Mouse (Mus musculus): ENCODE data around the gene Lyrm9. TPM values are rescaled to one million over a fixed set of nuclear protein-coding genes. Genes with fewer than 3 reads are reported as not detected.
A peak's percentile ranks its signal among the peaks of the same experiment; 100 is the strongest.

The Lyrm9 gene
- 26.9 and 37.9 TPM in 2 replicates for polyA plus RNA-seq (2015; fragmentation: Nextera tagmentation; extraction: Ambion mirVana)

DNA sequence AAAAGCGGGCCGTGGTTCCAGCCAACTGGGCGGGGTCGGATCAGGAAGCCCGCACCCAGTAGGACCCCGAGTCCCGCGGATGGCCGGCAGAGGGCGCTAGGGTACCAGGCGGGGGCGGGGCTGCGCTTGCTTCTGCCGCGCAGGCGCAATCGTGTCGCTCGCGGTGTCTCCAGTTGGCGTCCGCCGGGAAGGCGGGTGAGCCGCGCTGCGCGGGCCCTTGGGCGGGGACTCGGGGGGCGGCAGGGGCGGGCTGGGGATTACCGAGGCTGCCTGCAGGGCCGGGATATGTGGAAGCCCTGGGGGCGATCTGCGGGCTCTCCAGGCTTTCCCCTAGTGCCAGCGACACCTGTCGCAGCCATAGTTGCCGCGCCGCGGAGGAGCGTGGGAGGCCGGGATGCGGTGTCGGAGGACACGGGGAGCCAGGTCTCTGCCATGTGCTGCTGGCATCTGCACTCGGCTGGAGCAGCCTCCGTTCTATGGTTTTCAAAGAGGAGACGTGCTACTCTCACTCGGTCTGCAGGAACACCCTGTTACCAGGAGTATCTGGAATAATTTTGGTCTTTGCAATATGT lies at the start of gene Lyrm9:
Gene Lyrm9, plus strand, starts transcription at position 143 of the 572 bp plus-strand sequence.
- H3K4me2 ChIP-seq, result peak within 1 kb of the TSS; percentile 74
- H3K36me3 ChIP-seq, result no peaks in the 10 kb centered on the region
- peak within 1 kb of the TSS; percentile 74 for H3K4me3 ChIP-seq
- ATAC-seq (replicated peaks; ENCODE audit: insufficient number of reproducible peaks, insufficient read depth, low FRiP score, low read depth), result peak; percentile 81
- H3K27ac ChIP-seq, result peak within 1 kb of the TSS; percentile 86
- peaks cover 48% of the 10 kb centered on the region for H3K4me1 ChIP-seq (replicated peaks)
- peak within 1 kb of the TSS; percentile 71 for H3K9ac ChIP-seq
- no peaks in the 10 kb centered on the region for H3K9me3 ChIP-seq (replicated peaks)
- no peaks in the 10 kb centered on the region for H3K27me3 ChIP-seq
- under 1% methylated on average over 47 of the region's 51 CpGs for WGBS

DNA sequence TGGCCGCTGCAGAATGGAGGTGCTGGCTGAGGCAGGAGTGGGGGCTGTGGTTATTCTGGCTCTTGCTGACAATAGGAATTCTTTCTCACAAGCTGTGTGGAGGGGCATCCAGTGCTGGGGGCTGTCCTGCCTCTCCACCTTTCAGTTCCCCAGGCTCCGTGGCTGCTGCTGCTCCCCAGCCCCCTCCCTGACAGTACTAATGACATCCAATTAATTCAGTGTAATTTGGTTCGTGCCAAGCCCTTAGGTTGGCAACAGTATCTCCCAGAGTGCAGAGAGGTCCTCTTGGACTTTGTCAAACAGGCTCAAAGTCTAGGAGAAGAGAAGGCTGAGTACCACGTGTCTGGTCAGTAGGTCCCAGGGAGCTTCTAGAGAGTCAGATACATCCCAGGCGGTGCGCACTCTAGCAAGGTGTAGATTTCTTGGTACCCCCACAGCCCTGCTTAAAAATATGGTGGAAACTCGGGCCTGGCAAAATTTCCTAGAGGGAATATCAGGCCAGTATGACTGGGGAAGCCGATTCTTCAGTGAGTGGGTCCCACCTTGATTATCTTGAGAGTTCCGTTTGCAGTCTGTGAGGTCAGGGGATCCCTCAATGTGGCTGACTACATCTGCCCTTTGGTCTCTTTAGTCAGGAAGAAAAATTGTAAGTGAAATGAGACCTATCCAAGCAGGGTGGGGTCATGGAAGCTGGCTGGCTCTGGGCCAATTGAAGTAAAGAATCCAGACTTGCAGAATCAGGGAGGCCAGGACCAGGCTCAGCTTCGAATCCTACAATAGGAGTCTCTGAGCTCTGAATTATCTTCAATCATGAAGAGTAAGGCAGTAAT lies 48.3 kb upstream of the Lyrm9 start:
- ATAC-seq (replicated peaks; ENCODE audit: insufficient number of reproducible peaks, insufficient read depth, low FRiP score, low read depth), result no peak
- Histone ChIP-seq H3K4me1 (replicated peaks) (0 out of 2 replicates have a peak, but pooled peaks cover 3% of the 10 kb centered on the region), H3K4me2 (no peak overlapping the region), H3K27ac (no peak overlapping the region), H3K36me3 (no peaks in the 10 kb centered on the region), H3K9ac (no peak overlapping the region), H3K9me3 (replicated peaks) (no peaks in the 10 kb centered on the region), H3K4me3 (no peak overlapping the region), H3K27me3 (no peaks in the 10 kb centered on the region)
- 62% methylated on average over 10 of the region's 10 CpGs for WGBS

DNA sequence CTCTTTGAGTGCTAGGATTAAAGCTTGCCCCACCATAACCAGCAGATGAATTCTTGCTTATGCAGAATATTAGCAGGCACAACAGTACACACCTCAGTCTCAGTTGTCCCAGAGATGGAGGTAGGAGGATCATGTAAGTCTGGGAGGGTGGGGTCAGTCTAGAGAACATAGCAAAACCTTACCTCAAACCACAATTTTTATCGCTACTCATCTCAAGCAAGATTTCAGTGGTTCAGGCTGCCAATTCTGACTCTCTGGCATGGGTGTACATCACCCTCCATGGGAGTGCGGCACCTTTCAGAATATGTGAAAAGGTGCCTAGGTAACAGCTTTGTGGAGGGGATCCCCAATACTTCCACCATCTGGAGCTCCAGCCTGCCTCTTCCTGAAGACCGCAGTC lies 46.4 kb upstream of the Lyrm9 start:
- WGBS, result 95% methylated on average over 3 of the region's 3 CpGs
- Histone ChIP-seq H3K4me2 (no peak overlapping the region), H3K4me3 (no peak overlapping the region), H3K4me1 (replicated peaks) (0 out of 2 replicates have a peak, but pooled peaks cover 7% of the 10 kb centered on the region), H3K27ac (no peak overlapping the region), H3K9ac (no peak overlapping the region), H3K27me3 (no peaks in the 10 kb centered on the region), H3K36me3 (no peaks in the 10 kb centered on the region), H3K9me3 (replicated peaks) (no peaks in the 10 kb centered on the region)
- ATAC-seq (replicated peaks; ENCODE audit: insufficient number of reproducible peaks, insufficient read depth, low FRiP score, low read depth), result no peak

DNA sequence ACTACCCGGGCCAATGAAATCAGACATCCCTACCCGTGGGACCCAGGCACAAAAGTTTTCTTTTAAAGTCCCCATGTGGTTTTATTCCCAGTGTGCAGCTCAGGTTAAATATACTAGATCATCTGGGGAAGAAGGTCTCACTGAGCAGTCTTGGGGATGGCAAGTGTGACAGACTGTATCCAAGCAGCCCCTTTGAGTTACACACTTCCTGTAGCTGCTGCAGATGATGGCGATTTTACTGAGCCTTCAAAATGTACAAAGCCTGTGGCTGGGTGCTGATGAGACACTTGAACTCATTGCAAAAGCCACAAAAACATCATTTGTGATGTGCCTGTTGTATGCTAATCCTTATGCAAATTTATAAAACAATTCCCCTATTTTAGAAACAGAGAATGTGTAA lies 45.8 kb upstream of the Lyrm9 start:
- no peaks in the 10 kb centered on the region for H3K9me3 ChIP-seq (replicated peaks)
- H3K4me2 ChIP-seq, result no peak overlapping the region
- H3K27ac ChIP-seq, result no peak overlapping the region
- 73% methylated on average over 3 of the region's 3 CpGs for WGBS
- no peak overlapping the region for H3K4me3 ChIP-seq
- H3K9ac ChIP-seq, result no peak overlapping the region
- H3K27me3 ChIP-seq, result no peaks in the 10 kb centered on the region
- no peak for ATAC-seq (replicated peaks; ENCODE audit: insufficient number of reproducible peaks, insufficient read depth, low FRiP score, low read depth)
- H3K36me3 ChIP-seq, result no peaks in the 10 kb centered on the region
- H3K4me1 ChIP-seq (replicated peaks), result peaks cover 7% of the 10 kb centered on the region; the same call in 1 of the 2 replicates

DNA sequence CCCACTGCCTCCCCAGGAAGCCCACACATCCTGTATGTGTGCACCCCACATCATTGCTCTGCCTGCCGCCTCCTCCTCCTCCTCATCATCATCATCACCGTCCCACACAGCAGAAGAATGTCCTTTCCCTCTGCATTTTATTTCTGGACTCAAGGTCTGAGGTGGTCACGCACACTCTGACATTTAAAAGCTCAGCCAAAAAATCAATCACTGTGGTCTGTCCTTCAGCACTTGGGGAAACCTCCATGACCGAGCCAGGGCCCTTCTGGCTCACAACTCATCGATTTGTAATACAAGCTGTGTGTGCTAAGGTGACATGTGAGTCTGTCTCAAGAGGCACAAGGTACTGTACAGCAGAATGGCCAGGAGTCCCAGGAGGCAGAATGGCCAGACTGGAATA lies 44.1 kb upstream of the Lyrm9 start:
- no peaks in the 10 kb centered on the region for H3K27me3 ChIP-seq
- no peak overlapping the region for H3K4me3 ChIP-seq
- H3K9me3 ChIP-seq (replicated peaks), result no peaks in the 10 kb centered on the region
- no peaks in the 10 kb centered on the region for H3K36me3 ChIP-seq
- H3K9ac ChIP-seq, result no peak overlapping the region
- H3K4me2 ChIP-seq, result no peak overlapping the region
- no peak for ATAC-seq (replicated peaks; ENCODE audit: insufficient number of reproducible peaks, insufficient read depth, low FRiP score, low read depth)
- H3K27ac ChIP-seq, result no peak overlapping the region
- 54% methylated on average over 5 of the region's 5 CpGs for WGBS
- H3K4me1 ChIP-seq (replicated peaks), result peaks cover 13% of the 10 kb centered on the region

DNA sequence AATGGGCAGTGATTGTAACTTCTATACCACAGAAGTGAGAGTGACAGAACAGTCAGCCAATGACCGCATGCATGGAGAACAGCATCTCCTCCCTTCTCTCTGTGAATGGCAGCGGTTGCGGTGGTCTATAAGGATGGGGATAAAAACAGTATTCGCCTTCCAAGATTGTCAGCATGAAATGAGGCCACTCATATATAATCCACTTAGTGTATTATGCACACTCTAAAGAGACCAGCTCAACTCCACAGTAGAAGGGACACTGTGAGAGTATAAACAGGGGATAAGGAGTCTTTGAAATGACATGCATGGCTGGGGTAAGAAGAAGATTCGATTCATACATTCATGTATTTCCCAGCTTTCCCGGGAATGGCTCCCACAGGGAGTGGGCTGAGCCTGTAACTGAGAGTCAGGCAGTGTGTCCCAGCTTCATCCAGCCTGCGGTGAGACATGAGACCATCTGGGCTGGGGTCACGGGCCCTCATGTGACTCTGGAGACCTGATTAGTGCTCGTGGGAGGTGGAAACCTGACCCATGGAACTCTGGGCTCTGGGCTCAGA lies 43.5 kb upstream of the Lyrm9 start:
- Histone ChIP-seq H3K4me1 (replicated peaks) (peaks cover 13% of the 10 kb centered on the region), H3K27ac (no peak overlapping the region), H3K4me2 (no peak overlapping the region), H3K27me3 (no peaks in the 10 kb centered on the region), H3K36me3 (no peaks in the 10 kb centered on the region), H3K9me3 (replicated peaks) (no peaks in the 10 kb centered on the region), H3K4me3 (no peak overlapping the region), H3K9ac (no peak overlapping the region)
- WGBS, result 72% methylated on average over 9 of the region's 9 CpGs
- no peak for ATAC-seq (replicated peaks; ENCODE audit: insufficient number of reproducible peaks, insufficient read depth, low FRiP score, low read depth)

DNA sequence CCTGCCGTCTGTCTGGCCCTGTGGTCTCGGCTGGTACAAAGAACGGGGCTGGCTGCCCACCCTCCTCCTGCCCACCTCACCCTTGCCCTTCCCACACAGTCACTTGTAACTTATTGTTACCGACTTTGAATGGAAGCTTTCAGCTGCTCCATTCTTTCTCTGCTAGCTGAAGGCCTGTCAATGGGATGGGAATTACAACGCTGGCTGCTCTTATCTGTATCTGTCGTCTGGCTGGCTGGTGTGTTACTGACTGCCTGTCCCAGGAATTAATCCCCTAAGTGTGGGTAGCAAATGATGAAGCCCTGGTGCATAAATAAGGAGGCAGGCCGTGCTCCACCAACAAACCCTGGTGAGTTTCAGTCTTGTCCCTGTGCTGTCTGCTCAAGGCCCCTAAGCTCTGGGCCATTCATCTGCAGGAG lies 40.4 kb upstream of the Lyrm9 start:
- peaks cover 14% of the 10 kb centered on the region for H3K4me1 ChIP-seq (replicated peaks)
- WGBS, result 13% methylated on average over 7 of the region's 7 CpGs
- no peak overlapping the region for H3K4me3 ChIP-seq
- H3K27me3 ChIP-seq, result no peaks in the 10 kb centered on the region
- 0 out of 2 replicates have a peak overlapping the region, but pooled peaks have one; percentile 27 for H3K27ac ChIP-seq
- H3K4me2 ChIP-seq, result no peak overlapping the region
- H3K9me3 ChIP-seq (replicated peaks), result no peaks in the 10 kb centered on the region
- H3K9ac ChIP-seq, result no peak overlapping the region
- H3K36me3 ChIP-seq, result no peaks in the 10 kb centered on the region
- no peak for ATAC-seq (replicated peaks; ENCODE audit: insufficient number of reproducible peaks, insufficient read depth, low FRiP score, low read depth)

DNA sequence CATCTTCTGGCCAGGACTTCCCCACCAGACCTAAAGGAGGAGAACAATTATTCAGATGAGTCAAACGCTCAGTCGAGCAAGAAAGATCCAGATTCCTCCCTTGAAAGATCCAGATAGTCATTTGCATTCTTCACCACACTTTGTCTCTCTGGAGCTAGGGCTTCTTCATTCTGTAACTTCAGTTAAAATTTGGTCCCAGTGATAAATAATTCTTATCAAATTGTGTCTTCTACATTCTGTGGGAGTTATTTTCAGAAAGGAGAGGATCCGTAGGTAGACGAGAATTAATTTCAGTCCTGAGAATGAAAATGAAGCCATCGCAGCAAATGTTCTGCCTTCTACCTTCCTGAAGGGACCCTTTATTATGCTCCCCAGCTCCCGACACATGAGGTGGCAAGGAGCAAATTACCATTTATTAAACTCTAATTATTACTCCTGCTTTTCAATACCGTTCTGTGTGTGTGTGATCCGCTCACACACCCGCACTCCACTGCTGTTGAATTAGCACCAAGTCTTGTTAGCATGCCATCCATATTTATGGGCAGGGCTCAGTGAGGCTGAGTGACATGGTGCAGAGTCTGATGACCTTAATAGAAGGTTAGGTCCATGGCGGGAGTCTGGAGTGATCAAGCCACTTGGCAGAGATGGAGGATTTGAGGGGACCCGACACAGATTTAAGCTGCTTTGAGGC lies 36.9 kb upstream of the Lyrm9 start:
- H3K4me2 ChIP-seq, result no peak overlapping the region
- H3K36me3 ChIP-seq, result no peaks in the 10 kb centered on the region
- H3K27ac ChIP-seq, result no peak overlapping the region
- no peaks in the 10 kb centered on the region for H3K27me3 ChIP-seq
- ATAC-seq (replicated peaks; ENCODE audit: insufficient number of reproducible peaks, insufficient read depth, low FRiP score, low read depth), result no peak
- no peak overlapping the region for H3K4me3 ChIP-seq
- 86% methylated on average over 11 of the region's 11 CpGs for WGBS
- H3K9me3 ChIP-seq (replicated peaks), result no peaks in the 10 kb centered on the region
- peaks cover 22% of the 10 kb centered on the region for H3K4me1 ChIP-seq (replicated peaks)
- H3K9ac ChIP-seq, result no peak overlapping the region

DNA sequence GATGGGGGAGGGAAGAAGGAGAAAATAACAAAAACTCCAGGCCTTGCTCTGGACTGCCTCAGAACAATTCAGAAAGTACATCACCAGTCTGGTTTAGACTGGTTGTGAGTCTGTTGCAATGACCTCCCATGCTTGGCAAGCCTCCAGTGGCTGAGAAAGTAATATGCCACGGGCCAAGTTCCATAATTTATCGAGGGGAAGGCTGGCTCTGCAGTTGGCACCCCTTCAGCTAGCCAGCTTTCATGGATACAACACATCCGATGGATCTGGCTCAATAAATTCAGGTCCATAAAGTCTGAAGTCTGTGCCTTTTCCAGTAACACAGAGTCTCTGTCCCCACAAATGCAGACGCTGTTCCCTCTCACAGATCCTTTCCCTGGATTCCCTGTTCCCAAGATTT lies 34.8 kb upstream of the Lyrm9 start:
- Histone ChIP-seq H3K36me3 (no peaks in the 10 kb centered on the region), H3K27me3 (no peaks in the 10 kb centered on the region), H3K9me3 (replicated peaks) (no peaks in the 10 kb centered on the region), H3K4me2 (no peak overlapping the region), H3K4me1 (replicated peaks) (peaks cover 16% of the 10 kb centered on the region), H3K9ac (no peak overlapping the region), H3K27ac (peak overlapping the region; percentile 61), H3K4me3 (no peak overlapping the region)
- ATAC-seq (replicated peaks; ENCODE audit: insufficient number of reproducible peaks, insufficient read depth, low FRiP score, low read depth), result peak; percentile 53; the same call in 1 of the 2 replicates
- WGBS, result 26% methylated on average over 4 of the region's 4 CpGs

DNA sequence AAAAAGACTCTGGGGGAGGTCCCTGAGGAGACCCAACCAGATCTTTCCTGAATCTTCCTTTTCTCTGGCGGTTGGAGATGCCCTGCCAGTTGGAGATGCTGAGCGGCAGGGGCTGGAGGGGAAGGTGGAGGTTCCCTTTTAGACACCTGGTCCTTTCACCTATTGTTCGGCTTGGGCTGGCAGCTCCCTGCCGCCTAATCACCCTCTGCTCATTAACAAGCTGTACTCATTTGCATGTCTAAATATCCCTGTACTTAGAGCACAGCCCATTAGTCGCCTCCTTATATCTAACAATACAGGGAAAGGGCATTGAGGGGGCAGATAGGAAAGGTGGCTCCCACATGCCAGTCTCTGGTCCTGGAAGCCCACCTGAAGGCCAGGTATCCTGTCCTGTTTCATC lies 34.3 kb upstream of the Lyrm9 start:
- no peaks in the 10 kb centered on the region for H3K9me3 ChIP-seq (replicated peaks)
- peaks cover 16% of the 10 kb centered on the region for H3K4me1 ChIP-seq (replicated peaks)
- ATAC-seq (replicated peaks; ENCODE audit: insufficient number of reproducible peaks, insufficient read depth, low FRiP score, low read depth), result no peak
- H3K27ac ChIP-seq, result 0 out of 2 replicates have a peak overlapping the region, but pooled peaks have one; percentile 61
- H3K36me3 ChIP-seq, result no peaks in the 10 kb centered on the region
- WGBS, result 75% methylated on average over 5 of the region's 5 CpGs
- peak overlapping the region; percentile 39 for H3K4me2 ChIP-seq
- no peak overlapping the region for H3K9ac ChIP-seq
- no peaks in the 10 kb centered on the region for H3K27me3 ChIP-seq
- H3K4me3 ChIP-seq, result no peak overlapping the region

DNA sequence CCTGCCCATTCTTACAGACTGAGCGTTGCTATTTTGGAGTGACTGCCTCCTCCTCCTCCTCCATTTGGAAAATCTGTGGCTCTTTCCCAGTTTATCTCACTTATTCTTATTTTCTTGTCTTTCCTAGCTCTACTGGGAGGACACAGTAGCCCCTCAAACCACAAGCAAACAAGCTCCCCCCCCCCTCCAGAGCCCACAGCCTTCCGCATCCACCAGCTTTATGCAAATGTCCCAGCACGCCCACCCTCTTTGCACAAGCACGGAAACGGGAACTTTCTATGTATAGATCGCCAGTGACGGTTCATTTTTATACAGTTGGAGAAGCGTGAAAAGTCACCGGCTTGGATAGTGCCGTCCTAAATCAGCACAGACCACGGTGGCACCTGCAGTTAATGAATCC lies 33.9 kb upstream of the Lyrm9 start:
- Histone ChIP-seq H3K4me2 (peak overlapping the region; percentile 39), H3K27me3 (no peaks in the 10 kb centered on the region), H3K4me1 (replicated peaks) (peaks cover 16% of the 10 kb centered on the region), H3K9me3 (replicated peaks) (no peaks in the 10 kb centered on the region), H3K36me3 (no peaks in the 10 kb centered on the region), H3K27ac (no peak overlapping the region), H3K4me3 (peak overlapping the region; percentile 6; the same call in 1 of the 2 replicates), H3K9ac (no peak overlapping the region)
- no peak for ATAC-seq (replicated peaks; ENCODE audit: insufficient number of reproducible peaks, insufficient read depth, low FRiP score, low read depth)
- WGBS, result 40% methylated on average over 11 of the region's 11 CpGs
